Mouse (Mus musculus) heart, embryonic 14.5 days (tissue): ENCODE data around the gene Rag2. TPM values are rescaled to one million over a fixed set of nuclear protein-coding genes. Genes with fewer than 3 reads are reported as not detected.

Experiments
- ATAC-seq: fragments of 200-750 bp; cut with Nextera tagmentation; 2 replicates; pipeline ENCODE4 v1.8.0; 2017; ENCODE audit warnings: low read depth, moderate TSS enrichment; ENCODE audit not compliant: insufficient number of reproducible peaks, insufficient read depth, low FRiP score
- H3K27ac ChIP-seq, 2 experiments: fragments of 200-500 bp in 1 of 2; fragments of 300-500 bp in 1 of 2; sonication (generic) in 1 of 2; replicated peaks in 1 of 2; 2 replicates each; pipeline ENCODE4 v1.5.1; 2012 to 2014; ENCODE audit warnings: low read depth in 2 of 2, low read length in 2 of 2, control low read depth in 1 of 2, mild to moderate bottlenecking in 1 of 2, mixed read lengths in 1 of 2; ENCODE audit not compliant: control insufficient read depth in 1 of 2, insufficient read depth in 1 of 2
- H3K27me3 ChIP-seq: fragments of 300-500 bp; sonication (generic); 2 replicates; pipeline ENCODE4 v1.6.1; 2014; ENCODE audit warnings: mild to moderate bottlenecking, low read length, control low read depth; ENCODE audit not compliant: control insufficient read depth, insufficient read depth
- H3K36me3 ChIP-seq: fragments of 300-500 bp; sonication (generic); 2 replicates; pipeline ENCODE4 v1.6.1; 2014; ENCODE audit warnings: mild to moderate bottlenecking, control low read depth, low read length, mixed read lengths; ENCODE audit not compliant: control insufficient read depth, insufficient read depth
- H3K4me1 ChIP-seq, 2 experiments: fragments of 200-500 bp in 1 of 2; fragments of 300-500 bp in 1 of 2; sonication (generic) in 1 of 2; 2 replicates each; pipeline ENCODE4 v1.6.1; 2012 to 2014; ENCODE audit warnings: low read length in 2 of 2, control low read depth in 1 of 2, mixed read lengths in 1 of 2; ENCODE audit not compliant: control insufficient read depth in 2 of 2, insufficient read depth in 2 of 2
- H3K4me2 ChIP-seq: fragments of 300-500 bp; sonication (generic); 2 replicates; pipeline ENCODE4 v1.6.1; 2014; ENCODE audit warnings: mild to moderate bottlenecking, low read length
- H3K4me3 ChIP-seq, 2 experiments: fragments of 200-500 bp in 1 of 2; fragments of 300-500 bp in 1 of 2; sonication (generic) in 1 of 2; 2 replicates each; pipeline ENCODE4 v1.5.1; 2012 to 2014; ENCODE audit warnings: low read length in 2 of 2, mild to moderate bottlenecking in 2 of 2, control low read depth in 1 of 2, low read depth in 1 of 2, moderate library complexity in 1 of 2; ENCODE audit not compliant: control insufficient read depth in 1 of 2, insufficient read depth in 1 of 2
- H3K9ac ChIP-seq: fragments of 300-500 bp; sonication (generic); 2 replicates; pipeline ENCODE4 v1.6.1; 2014; ENCODE audit warnings: mild to moderate bottlenecking, low read length
- H3K9me3 ChIP-seq: fragments of 300-500 bp; sonication (generic); 2 replicates; pipeline ENCODE4 v1.6.1; 2016; ENCODE audit warnings: low read length, control low read depth; ENCODE audit not compliant: control insufficient read depth
- WGBS: fragments of 180-500 bp; shearing (Covaris S2); extraction: QIAGEN DNeasy Blood & Tissue Kit; methylation state at CpG from one replicate; pipeline ENCODE4 v1.1.7; 2014; 5-methylcytosine and 5-hydroxymethylcytosine counted together
- polyA plus RNA-seq: library from polyadenylated mRNA; unstranded; fragments of >200 nt; fragmentation: Nextera tagmentation; extraction: Ambion mirVana; gene quantifications from 2 replicates; pipeline ENCODE4 v1.2.1, GENCODE M21; 2014

The Rag2 gene
- not detected in 2 replicates for polyA plus RNA-seq

DNA sequence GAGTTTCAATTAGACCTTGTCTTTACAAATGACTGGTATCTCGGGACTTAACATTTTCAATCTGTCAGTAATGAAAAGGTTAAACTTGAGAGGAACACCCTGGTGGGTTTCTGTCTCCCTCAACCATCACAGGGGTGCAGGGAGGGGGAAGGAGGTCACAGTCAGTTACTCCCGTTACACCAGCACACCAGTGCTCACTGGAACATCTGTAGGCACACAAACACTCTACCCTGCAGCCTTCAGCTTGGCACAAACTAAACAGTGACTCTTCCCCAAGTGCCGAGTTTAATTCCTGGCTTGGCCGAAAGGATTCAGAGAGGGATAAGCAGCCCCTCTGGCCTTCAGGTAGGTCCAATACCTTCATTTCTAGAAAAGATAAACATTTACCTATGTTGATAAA lies at the start of gene Rag2:
TSS of gene Rag2 (plus strand) at position 193 of the 400 bp plus-strand sequence.
- no peaks in the 10 kb centered on the region for H3K36me3 ChIP-seq
- H3K27me3 ChIP-seq, result no peaks in the 10 kb centered on the region
- H3K9me3 ChIP-seq, result no peaks in the 10 kb centered on the region
- no peak within 1 kb of the TSS for H3K4me2 ChIP-seq
- no peak within 1 kb of the TSS for H3K9ac ChIP-seq
- peaks cover 0 to 4% of the 10 kb centered on the region in 2 experiments; a peak in 1 of 4 replicates for H3K4me1 ChIP-seq
- WGBS, result 69% methylated on average over 4 of the region's 4 CpGs
- H3K4me3 ChIP-seq, result no peak within 1 kb of the TSS
- ATAC-seq, result no peak
- H3K27ac ChIP-seq, result no peak within 1 kb of the TSS

DNA sequence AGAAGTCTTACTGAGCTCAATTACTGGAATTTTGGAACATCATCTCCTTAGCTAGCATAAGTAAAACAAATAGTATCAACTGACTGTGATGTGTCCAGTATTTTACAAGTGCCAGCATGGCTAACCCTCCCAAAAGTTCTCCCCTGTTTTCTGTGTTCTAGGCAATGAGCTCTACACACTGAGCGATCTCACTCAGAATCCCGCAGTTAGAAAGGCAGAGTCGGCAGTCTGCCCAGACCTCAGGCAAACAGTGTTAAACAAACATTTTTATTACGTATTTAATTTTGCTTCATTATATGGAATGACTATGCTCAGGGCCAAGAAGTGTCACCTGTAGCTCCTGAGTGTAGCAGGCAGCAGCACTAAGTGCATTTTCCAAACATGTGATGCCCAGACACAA lies 47.3 kb upstream of the Rag2 start:
- no peak overlapping the region for H3K9ac ChIP-seq
- no peak overlapping the region for H3K4me3 ChIP-seq
- no peak overlapping the region for H3K4me2 ChIP-seq
- no peaks in the 10 kb centered on the region for H3K27me3 ChIP-seq
- 87% methylated on average over 4 of the region's 4 CpGs for WGBS
- H3K27ac ChIP-seq, result no peak overlapping the region
- ATAC-seq, result no peak
- H3K4me1 ChIP-seq, result no peaks in the 10 kb centered on the region
- H3K9me3 ChIP-seq, result no peaks in the 10 kb centered on the region
- H3K36me3 ChIP-seq, result no peaks in the 10 kb centered on the region

DNA sequence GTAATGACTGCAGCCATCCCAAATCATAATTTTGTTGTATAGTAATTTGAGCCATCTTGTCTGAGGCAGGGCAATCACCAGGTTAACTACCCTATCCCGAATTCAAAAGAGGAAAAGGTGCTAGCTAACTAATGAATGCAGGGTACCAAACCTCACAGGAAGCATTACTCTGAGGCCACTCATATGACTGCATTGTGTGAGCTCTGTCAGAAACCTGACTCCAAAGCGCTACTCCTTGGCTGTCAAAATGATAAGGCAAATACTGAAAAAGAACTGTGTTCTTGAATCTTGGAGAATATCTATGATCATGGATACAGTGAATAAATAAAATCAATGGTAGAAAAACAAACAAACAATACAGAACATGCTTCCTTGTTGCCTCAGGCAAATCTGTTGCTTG lies 44.5 kb upstream of the Rag2 start:
- Histone ChIP-seq H3K36me3 (no peaks in the 10 kb centered on the region; the same call in 1 of the 2 replicates), H3K4me1 (0 out of 4 replicates have a peak, but pooled peaks cover 0 to 4% of the 10 kb centered on the region in 2 experiments), H3K9me3 (no peaks in the 10 kb centered on the region), H3K27me3 (no peaks in the 10 kb centered on the region), H3K9ac (no peak overlapping the region), H3K4me2 (no peak overlapping the region), H3K4me3 (no peak overlapping the region), H3K27ac (no peak overlapping the region)
- ATAC-seq, result no peak
- WGBS, result 78% methylated on average over 2 of the region's 2 CpGs

DNA sequence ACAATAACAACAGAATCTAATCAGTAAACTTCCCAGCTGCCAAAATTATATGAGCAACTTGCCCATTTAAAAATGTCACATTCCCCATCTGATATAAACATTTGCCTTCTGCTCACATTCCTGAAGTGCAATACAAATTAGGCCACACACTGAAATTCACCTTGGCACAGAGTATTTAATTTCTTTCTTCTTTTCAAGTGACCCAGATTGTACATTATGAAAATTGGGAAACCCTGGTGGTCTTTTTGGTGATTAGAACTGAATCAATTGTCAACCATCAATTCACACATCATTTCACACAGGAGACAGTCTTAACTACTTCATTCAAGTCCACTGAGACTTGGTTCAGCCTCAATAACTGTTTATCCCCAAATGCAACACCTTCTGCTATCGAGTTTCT lies 44.1 kb upstream of the Rag2 start:
- H3K4me3 ChIP-seq, result no peak overlapping the region
- no peaks in the 10 kb centered on the region for H3K9me3 ChIP-seq
- no peak overlapping the region for H3K9ac ChIP-seq
- H3K36me3 ChIP-seq, result no peaks in the 10 kb centered on the region; the same call in 1 of the 2 replicates
- H3K4me2 ChIP-seq, result no peak overlapping the region
- H3K27me3 ChIP-seq, result no peaks in the 10 kb centered on the region
- H3K4me1 ChIP-seq, result 0 out of 4 replicates have a peak, but pooled peaks cover 0 to 4% of the 10 kb centered on the region in 2 experiments
- H3K27ac ChIP-seq, result no peak overlapping the region
- ATAC-seq, result no peak
- 79% methylated on average over 1 of the region's 1 CpGs for WGBS

DNA sequence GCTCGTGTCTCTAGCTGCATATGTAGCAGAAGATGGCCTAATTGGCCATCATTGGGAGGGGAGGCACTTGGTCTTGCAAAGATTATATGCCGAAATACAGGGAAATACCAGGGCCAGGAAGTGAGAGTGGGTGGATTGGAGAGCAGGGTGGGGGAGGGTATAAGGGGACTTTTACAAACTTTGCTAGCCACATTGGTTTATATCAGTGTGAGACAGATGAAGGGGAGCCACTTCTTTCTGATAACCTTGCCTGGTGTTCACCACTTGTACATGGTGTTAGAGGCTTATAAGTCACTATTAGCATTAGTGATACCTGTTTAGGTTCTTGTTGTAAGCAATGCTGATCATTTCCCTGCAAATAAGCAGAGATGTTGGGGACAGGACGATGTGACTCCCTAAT lies 43.5 kb upstream of the Rag2 start:
- Histone ChIP-seq H3K4me3 (no peak overlapping the region), H3K27me3 (no peaks in the 10 kb centered on the region), H3K9ac (no peak overlapping the region), H3K4me1 (0 out of 4 replicates have a peak, but pooled peaks cover 0 to 4% of the 10 kb centered on the region in 2 experiments), H3K27ac (no peak overlapping the region), H3K36me3 (no peaks in the 10 kb centered on the region; the same call in 1 of the 2 replicates), H3K9me3 (no peaks in the 10 kb centered on the region), H3K4me2 (no peak overlapping the region)
- ATAC-seq, result no peak
- 74% methylated on average over 3 of the region's 3 CpGs for WGBS

DNA sequence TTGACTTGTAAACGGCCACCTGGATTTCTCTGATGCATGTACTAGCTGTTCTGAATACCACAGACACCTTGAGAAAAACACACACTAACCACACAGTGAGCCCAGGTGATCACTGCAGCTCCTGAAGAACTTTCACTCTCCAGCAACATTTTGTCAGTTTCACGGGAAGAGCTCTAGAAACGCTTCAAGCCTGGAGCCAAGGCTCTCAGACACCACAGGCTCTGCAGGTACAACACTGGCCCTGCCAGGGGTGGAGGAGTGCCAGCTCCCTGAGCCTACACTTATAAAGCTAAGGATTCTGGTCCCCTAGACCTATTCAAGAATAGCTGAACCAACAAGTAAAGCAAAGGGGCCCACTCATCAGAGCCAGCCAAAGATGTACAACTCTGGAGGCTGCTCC lies 43.1 kb upstream of the Rag2 start:
- H3K27me3 ChIP-seq, result no peaks in the 10 kb centered on the region
- ATAC-seq, result no peak
- H3K4me1 ChIP-seq, result 0 out of 4 replicates have a peak, but pooled peaks cover 0 to 4% of the 10 kb centered on the region in 2 experiments
- H3K36me3 ChIP-seq, result no peaks in the 10 kb centered on the region; the same call in 1 of the 2 replicates
- 79% methylated on average over 3 of the region's 3 CpGs for WGBS
- no peak overlapping the region for H3K27ac ChIP-seq
- no peak overlapping the region for H3K9ac ChIP-seq
- H3K4me2 ChIP-seq, result no peak overlapping the region
- H3K9me3 ChIP-seq, result no peaks in the 10 kb centered on the region
- no peak overlapping the region for H3K4me3 ChIP-seq

DNA sequence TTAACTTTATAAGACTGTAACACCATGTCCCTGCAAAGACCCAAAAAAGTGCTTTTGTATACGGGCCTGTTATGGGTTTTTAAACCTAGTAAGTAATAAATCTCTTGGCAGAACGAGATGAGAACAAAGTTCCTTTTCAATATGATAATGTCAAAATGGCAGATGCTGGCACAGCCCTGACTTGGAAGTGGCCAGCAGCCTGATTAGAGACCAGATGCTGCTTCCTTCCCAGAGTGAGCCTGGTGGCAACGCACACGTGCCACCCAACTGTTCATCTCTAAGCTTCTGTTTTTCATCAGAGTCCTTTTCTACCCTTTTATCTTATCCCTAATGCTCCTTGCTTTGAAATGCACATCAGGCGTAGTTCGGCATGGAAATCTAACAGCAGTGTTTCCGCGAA lies 33.2 kb upstream of the Rag2 start:
- 57% methylated on average over 8 of the region's 8 CpGs for WGBS
- no peak for ATAC-seq
- H3K27ac ChIP-seq, result no peak overlapping the region
- H3K4me1 ChIP-seq, result no peaks in the 10 kb centered on the region
- H3K9me3 ChIP-seq, result no peaks in the 10 kb centered on the region
- H3K36me3 ChIP-seq, result no peaks in the 10 kb centered on the region
- no peak overlapping the region for H3K9ac ChIP-seq
- H3K27me3 ChIP-seq, result no peaks in the 10 kb centered on the region
- H3K4me3 ChIP-seq, result no peak overlapping the region
- H3K4me2 ChIP-seq, result no peak overlapping the region
